Mouse (Mus musculus) kidney, adult 2 months (tissue): ENCODE measurements at regions not wholly inside any gene's neighbourhood (a gene's known extent, or its start where the extent isn't known, plus 50 kb on each side); places are given as distances from the start of the nearest gene placed in this dataset.

ENCODE experiments used
- CTCF ChIP-seq: fragments of 200-500 bp; conservative IDR thresholded peaks from 2 replicates; pipeline ENCODE4 v1.5.1; 2011; ENCODE audit warnings: low read depth, mild to moderate bottlenecking, control low read depth, low read length, moderate library complexity, mixed read lengths; ENCODE audit not compliant: insufficient read depth, insufficient read length
- POLR2A ChIP-seq: fragments of 200-500 bp; IDR thresholded peaks from one replicate; pipeline ENCODE4 v1.6.1; 2011; ENCODE audit warnings: low read depth, low read length, control low read depth

DNA sequence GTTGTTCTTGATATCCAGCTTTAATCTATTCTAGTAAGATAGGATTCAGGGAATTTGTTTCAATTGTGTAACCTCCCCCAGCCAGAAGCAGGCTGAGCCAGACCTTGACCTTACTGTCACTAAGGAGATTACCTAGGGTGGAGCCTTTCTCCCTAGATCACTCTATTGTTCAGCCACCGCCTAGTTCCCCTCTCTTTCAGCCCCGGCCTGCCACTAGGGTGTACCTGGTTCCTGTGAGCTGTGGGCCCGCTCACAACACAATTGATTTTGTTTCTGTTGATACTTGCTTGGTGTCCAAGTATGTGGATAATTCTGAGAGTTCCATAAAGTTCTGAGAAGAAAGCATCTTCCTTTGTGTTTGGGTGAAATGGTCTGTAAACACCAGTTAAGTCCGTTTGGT, 228.8 kb upstream of the Fam3c start:
- no peak for TF ChIP-seq CTCF
- TF ChIP-seq POLR2A = no peak
